Mouse (Mus musculus) retina, postnatal 1 day (tissue): ENCODE measurements around the gene Itgax.
"Not testable (repeated sequence)": the region's sequence is repeated elsewhere in the genome, so short reads cannot be mapped to it uniquely, and the experiment has no call there.

ENCODE experiments used
- DNase-seq: peaks from one replicate; pipeline ENCODE4 v3.0.0-alpha.2; 2012

Gene Itgax

GRCm38 (mm10) chr7:128128741-128129720, at the start of gene Itgax:
TSS of gene Itgax (plus strand) at chr7:128129547.
- no peak for DNase-seq

GRCm38 (mm10) chr7:128080012-128080411, 49.3 kb upstream of the Itgax start:
- DNase-seq = no peak

GRCm38 (mm10) chr7:128089141-128089540, 40.2 kb upstream of the Itgax start:
- DNase-seq = no peak

- DNase-seq = no peak
Observed at GRCm38 (mm10) chr7:128098135-128098534, 31.2 kb upstream of the Itgax start.

GRCm38 (mm10) chr7:128100742-128101357, 28.5 kb upstream of the Itgax start:
- no peak for DNase-seq

GRCm38 (mm10) chr7:128105246-128105645, 24.1 kb upstream of the Itgax start:
- no peak for DNase-seq

GRCm38 (mm10) chr7:128107462-128107861, 21.9 kb upstream of the Itgax start:
- no peak for DNase-seq

- no peak for DNase-seq
Observed at GRCm38 (mm10) chr7:128110314-128110713, 19.0 kb upstream of the Itgax start.

GRCm38 (mm10) chr7:128112131-128112530, 17.2 kb upstream of the Itgax start:
- DNase-seq = no peak

- DNase-seq = no peak
Observed at GRCm38 (mm10) chr7:128114371-128115105, 14.8 kb upstream of the Itgax start.

GRCm38 (mm10) chr7:128115211-128115958, 14.0 kb upstream of the Itgax start:
- no peak for DNase-seq

GRCm38 (mm10) chr7:128116396-128116795, 13.0 kb upstream of the Itgax start:
- DNase-seq = no peak

GRCm38 (mm10) chr7:128119726-128120490, 9.4 kb upstream of the Itgax start:
- DNase-seq = no peak

- DNase-seq = no peak
Observed at GRCm38 (mm10) chr7:128132148-128132547, 2.8 kb downstream of the Itgax start.

- no peak for DNase-seq
Observed at GRCm38 (mm10) chr7:128133596-128133995, 4.2 kb downstream of the Itgax start.

- no peak for DNase-seq
Observed at GRCm38 (mm10) chr7:128136927-128137326, 7.6 kb downstream of the Itgax start.

GRCm38 (mm10) chr7:128139611-128140010, 10.3 kb downstream of the Itgax start:
- DNase-seq = no peak

GRCm38 (mm10) chr7:128150970-128151369, 21.6 kb downstream of the Itgax start:
- no peak for DNase-seq

GRCm38 (mm10) chr7:128154076-128154475, 24.7 kb downstream of the Itgax start, which contains the start of gene Itgad:
TSS of gene Itgad (plus strand) at chr7:128154376.
- DNase-seq = no peak

- DNase-seq = peak; percentile 45
Observed at GRCm38 (mm10) chr7:128154924-128155323, 25.6 kb downstream of the Itgax start.

GRCm38 (mm10) chr7:128158688-128159354, 29.5 kb downstream of the Itgax start:
- DNase-seq = not testable (repeated sequence)
